Comparison of ENCODE assay signal across 12 mouse cellular contexts in genomic region chr4:57560010-57560409, GRCm38 (mm10). TPM values are rescaled to one million over a fixed set of nuclear protein-coding genes. Genes with fewer than 3 reads are reported as not detected.
DNase-seq lines count a peak whose midpoint lies in the region; ATAC-seq and TF ChIP-seq lines count a peak whose summit lies in the region.
"Had no signal": no experiment of that assay in that cellular context is flagged by ENCODE, and none has a peak within 500 bp of the region (broad histone marks: within the 10 kb centered on the region; RNA-seq: fewer than 3 reads in every experiment).

No protein-coding gene starts in this region.

- peaks cover 45% of the 10 kb centered on the region for H3K4me1 ChIP-seq in heart, embryonic 10.5 days
- H3K4me1 ChIP-seq in embryonic facial prominence, embryonic 11.5 days (ENCODE audit: control insufficient read depth, insufficient read depth, low read length): no peaks in the 10 kb centered on the region
- H3K4me1 ChIP-seq in limb, embryonic 14.5 days (ENCODE audit: control insufficient read depth, insufficient read depth, low read length): peaks cover 45% of the 10 kb centered on the region
- H3K4me1 ChIP-seq: hindbrain, embryonic 13.5 days had no signal

- H3K36me3 ChIP-seq in heart, embryonic 10.5 days: no peaks in the 10 kb centered on the region
- no peaks in the 10 kb centered on the region for H3K36me3 ChIP-seq in embryonic facial prominence, embryonic 11.5 days (replicated peaks; ENCODE audit: control insufficient read depth, insufficient read depth, low read depth, low read length)
- H3K36me3 ChIP-seq in limb, embryonic 14.5 days (ENCODE audit: control insufficient read depth, insufficient read depth, low read length): no peaks in the 10 kb centered on the region
- H3K36me3 ChIP-seq: hindbrain, embryonic 13.5 days had no signal

- ATAC-seq in embryonic facial prominence, embryonic 11.5 days (replicated peaks; ENCODE audit: insufficient number of reproducible peaks, low FRiP score, low TSS enrichment, low read depth): no peak
- peak; percentile 79 for ATAC-seq in limb, embryonic 14.5 days (ENCODE audit: low FRiP score, low read depth)
- ATAC-seq: forebrain, embryonic 14.5 days had no signal

- no peak overlapping the region for H3K9ac ChIP-seq in embryonic facial prominence, embryonic 11.5 days (replicated peaks; ENCODE audit: low read length)
- no peak overlapping the region for H3K9ac ChIP-seq in limb, embryonic 14.5 days (ENCODE audit: low read depth, low read length, severe bottlenecking)
- H3K9ac ChIP-seq: hindbrain, embryonic 13.5 days had no signal

- TF ChIP-seq POLR2A in limb, embryonic 14.5 days (IDR thresholded peaks at IDR 0.05; ENCODE audit: borderline replicate concordance, extremely low read depth, insufficient read depth, insufficient read length): no peak

- peak; percentile 88 for DNase-seq in heart, embryonic 10.5 days (ENCODE audit: low spot score)
- no peak for DNase-seq in heart, adult 8-10 months (ENCODE audit: low spot score)
- peak; percentile 78 for DNase-seq in 3134 (ENCODE audit: extremely low read depth, insufficient read length, low spot score)
- DNase-seq in embryonic facial prominence, embryonic 11.5 days (ENCODE audit: low spot score): peak; percentile 31
- DNase-seq in limb, embryonic 14.5 days (ENCODE audit: low spot score): peak; percentile 51
- no peak for DNase-seq in thymus, postnatal 0 days (ENCODE audit: low spot score)
- no peak for DNase-seq in urinary bladder, adult 2 months (ENCODE audit: low spot score)
- no peak for DNase-seq in thymus, adult 18-20 months

- no peak overlapping the region for H3K4me2 ChIP-seq in embryonic facial prominence, embryonic 11.5 days (ENCODE audit: low read depth, low read length)
- H3K4me2 ChIP-seq in limb, embryonic 14.5 days (replicated peaks; ENCODE audit: low read depth, low read length, severe bottlenecking): no peak overlapping the region
- H3K4me2 ChIP-seq: hindbrain, embryonic 13.5 days had no signal

- peak overlapping the region; percentile 34; the same call in 1 of the 2 replicates for H3K4me3 ChIP-seq in heart, embryonic 10.5 days
- no peak overlapping the region for H3K4me3 ChIP-seq in embryonic facial prominence, embryonic 11.5 days (ENCODE audit: low read depth, low read length)
- H3K4me3 ChIP-seq in limb, embryonic 14.5 days (replicated peaks; ENCODE audit: low read length): no peak overlapping the region
- H3K4me3 ChIP-seq: hindbrain, embryonic 13.5 days; left cerebral cortex, adult 2 months had no signal

- peak overlapping the region; percentile 93 for H3K27ac ChIP-seq in heart, embryonic 10.5 days
- H3K27ac ChIP-seq in embryonic facial prominence, embryonic 11.5 days (replicated peaks; ENCODE audit: low read depth, low read length): no peak overlapping the region
- no peak overlapping the region for H3K27ac ChIP-seq in limb, embryonic 14.5 days (replicated peaks; ENCODE audit: low read depth, low read length)
- H3K27ac ChIP-seq: hindbrain, embryonic 13.5 days; left cerebral cortex, adult 2 months had no signal

- 14% methylated on average over 3 of the region's 3 CpGs for WGBS in heart, embryonic 10.5 days
- 44% methylated on average over 3 of the region's 3 CpGs for WGBS in embryonic facial prominence, embryonic 11.5 days
- 44% methylated on average over 3 of the region's 3 CpGs for WGBS in limb, embryonic 14.5 days

- H3K27me3 ChIP-seq in heart, embryonic 10.5 days (ENCODE audit: insufficient read depth, poor library complexity, severe bottlenecking): no peaks in the 10 kb centered on the region
- H3K27me3 ChIP-seq in embryonic facial prominence, embryonic 11.5 days (ENCODE audit: control insufficient read depth, insufficient read depth, low read length): no peaks in the 10 kb centered on the region
- no peaks in the 10 kb centered on the region for H3K27me3 ChIP-seq in limb, embryonic 14.5 days (ENCODE audit: control insufficient read depth, insufficient read depth, low read length)

- no peaks in the 10 kb centered on the region for H3K9me3 ChIP-seq in heart, embryonic 10.5 days
- no peaks in the 10 kb centered on the region for H3K9me3 ChIP-seq in embryonic facial prominence, embryonic 11.5 days (replicated peaks; ENCODE audit: control insufficient read depth, low read length)
- H3K9me3 ChIP-seq in limb, embryonic 14.5 days (ENCODE audit: control insufficient read depth, low read length): no peaks in the 10 kb centered on the region
- H3K9me3 ChIP-seq: hindbrain, embryonic 13.5 days had no signal

RNA-seq across cellular contexts. Expression of gene Pakap, which starts 8.0 kb away (rescaled TPM):
- 53.0 and 72.5 TPM in 2 replicates for polyA plus RNA-seq in heart, embryonic 10.5 days (2016; fragmentation: Nextera tagmentation; extraction: Ambion mirVana)
- 10 to 100 TPM; 29.2 to 44.2 (median 39.5) TPM for total RNA-seq in heart, adult 8-10 months (2022)
- polyA plus RNA-seq in embryonic facial prominence, embryonic 11.5 days (2014; fragmentation: Nextera tagmentation; extraction: Ambion mirVana): 22.9 and 26.7 TPM in 2 replicates
- polyA plus RNA-seq in limb, embryonic 14.5 days (2012; rRNA removed): 3.1 and 6.4 TPM in 2 replicates
- polyA plus RNA-seq in limb, embryonic 14.5 days (2014; fragmentation: Nextera tagmentation; extraction: Ambion mirVana): 26.9 and 29.6 TPM in 2 replicates
- 10.0 and 13.7 TPM in 2 replicates for polyA plus RNA-seq in thymus, postnatal 0 days (2015; fragmentation: Nextera tagmentation; extraction: Ambion mirVana)
- polyA plus RNA-seq in urinary bladder, adult 2 months (2012; rRNA removed): 3.6 and 6.4 TPM in 2 replicates
- total RNA-seq: neutrophil, adult 5-6 weeks had no signal

Comparison
In these comparisons a context has a peak if more than half of its experiments do, and no peak if none do; other contexts are left out.
1. DNase-seq: peak in heart, embryonic 10.5 days (single experiment), 3134 (single experiment), embryonic facial prominence, embryonic 11.5 days (single experiment) and limb, embryonic 14.5 days (single experiment); none in heart, adult 8-10 months (single experiment), thymus, postnatal 0 days (single experiment), urinary bladder, adult 2 months (single experiment) and thymus, adult 18-20 months (0 of 2).